Mouse (Mus musculus) heart, embryonic 11.5 days (tissue): Measurements from ENCODE around the gene Apln. TPM values are rescaled to one million over a fixed set of nuclear protein-coding genes. Genes with fewer than 3 reads are reported as not detected.

Experiments used
- ATAC-seq: fragments of 200-750 bp; cut with Nextera tagmentation; replicated peaks from 2 replicates; pipeline ENCODE4 v1.8.0; 2017; ENCODE audit warnings: moderate library complexity; ENCODE audit not compliant: insufficient number of reproducible peaks, low FRiP score, low TSS enrichment
- H3K27ac ChIP-seq: fragments of 300-500 bp; sonication (generic); 2 replicates; pipeline ENCODE4 v1.5.1; 2014; ENCODE audit warnings: mild to moderate bottlenecking, low read depth, low read length
- H3K27me3 ChIP-seq: fragments of 300-500 bp; sonication (generic); 2 replicates; pipeline ENCODE4 v1.6.1; 2014; ENCODE audit warnings: mild to moderate bottlenecking, low read length, mixed read lengths; ENCODE audit not compliant: control insufficient read depth, insufficient read depth
- H3K36me3 ChIP-seq: fragments of 300-500 bp; sonication (generic); 2 replicates; pipeline ENCODE4 v1.6.1; 2014; ENCODE audit warnings: mild to moderate bottlenecking, low read length, moderate library complexity, mixed read lengths; ENCODE audit not compliant: control insufficient read depth, insufficient read depth
- H3K4me1 ChIP-seq: fragments of 300-500 bp; sonication (generic); 2 replicates; pipeline ENCODE4 v1.6.1; 2014; ENCODE audit warnings: low read length; ENCODE audit not compliant: control insufficient read depth, insufficient read depth
- H3K4me2 ChIP-seq: fragments of 300-500 bp; sonication (generic); 2 replicates; pipeline ENCODE4 v1.6.1; 2014; ENCODE audit warnings: mild to moderate bottlenecking, moderate library complexity
- H3K4me3 ChIP-seq: fragments of 300-500 bp; sonication (generic); 2 replicates; pipeline ENCODE4 v1.5.1; 2014; ENCODE audit warnings: low read depth, low read length
- H3K9ac ChIP-seq: fragments of 300-500 bp; sonication (generic); 2 replicates; pipeline ENCODE4 v1.6.1; 2014; ENCODE audit warnings: mild to moderate bottlenecking, low read depth, low read length, moderate library complexity
- H3K9me3 ChIP-seq: fragments of 300-500 bp; sonication (generic); replicated peaks from 2 replicates; pipeline ENCODE4 v1.6.1; 2016; ENCODE audit warnings: low read length; ENCODE audit not compliant: control insufficient read depth
- WGBS: fragments of 180-500 bp; shearing (Covaris S2); extraction: QIAGEN DNeasy Blood & Tissue Kit; methylation state at CpG from one replicate; pipeline ENCODE4 v1.1.7; 2014; ENCODE audit not compliant: insufficient replicate concordance; 5-methylcytosine and 5-hydroxymethylcytosine counted together
- polyA plus RNA-seq: library from polyadenylated mRNA; unstranded; fragments of >200 nt; fragmentation: Nextera tagmentation; extraction: Ambion mirVana; gene quantifications from 2 replicates; pipeline ENCODE4 v1.2.1, GENCODE M21; 2014

Gene Apln
- polyA plus RNA-seq, 1 experiment from 2014 or later = 0.84 TPM

- no peak overlapping the region for H3K9ac ChIP-seq
- H3K9me3 ChIP-seq = no peaks in the 10 kb centered on the region
- H3K4me3 ChIP-seq = no peak overlapping the region
- H3K36me3 ChIP-seq = no peaks in the 10 kb centered on the region
- H3K27ac ChIP-seq = no peak overlapping the region
- H3K4me1 ChIP-seq = no peaks in the 10 kb centered on the region
- peaks cover 47% of the 10 kb centered on the region for H3K27me3 ChIP-seq
- no peak overlapping the region for H3K4me2 ChIP-seq
- no peak for ATAC-seq
- 63% methylated on average over 5 of the region's 5 CpGs for WGBS
These were observed 2.8 kb downstream of the Apln start for GRCm38 (mm10) chrX:48031866-48032265.

DNA sequence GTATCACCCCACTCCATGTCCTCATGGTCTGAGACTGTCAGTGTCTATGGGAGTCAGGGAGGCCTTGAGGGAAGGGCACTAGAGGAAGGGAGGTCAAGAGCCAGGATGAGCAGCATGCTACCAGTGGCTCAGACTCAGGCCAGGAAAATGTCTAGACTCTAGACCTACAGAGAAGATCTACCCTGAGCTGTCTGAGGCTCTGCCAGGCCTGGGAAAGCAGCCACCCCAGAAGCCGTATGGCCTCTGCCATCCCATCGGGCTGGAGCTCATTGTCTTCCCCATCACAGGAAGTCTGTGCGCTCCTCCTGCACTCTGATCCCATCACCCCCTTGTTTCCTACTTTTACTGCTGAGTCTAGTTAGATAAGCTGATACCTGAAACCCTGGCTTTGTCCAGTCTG, 4.1 kb downstream of the Apln start:
- peaks cover 42% of the 10 kb centered on the region for H3K27me3 ChIP-seq
- no peaks in the 10 kb centered on the region for H3K4me1 ChIP-seq
- 74% methylated on average over 3 of the region's 3 CpGs for WGBS
- H3K4me3 ChIP-seq = no peak overlapping the region
- no peak overlapping the region for H3K4me2 ChIP-seq
- H3K9me3 ChIP-seq = no peaks in the 10 kb centered on the region
- H3K27ac ChIP-seq = no peak overlapping the region
- no peaks in the 10 kb centered on the region for H3K36me3 ChIP-seq
- ATAC-seq = no peak
- H3K9ac ChIP-seq = no peak overlapping the region

GRCm38 (mm10) chrX:48022811-48023210, 11.8 kb downstream of the Apln start:
- WGBS = 59% methylated on average over 1 of the region's 1 CpGs
- Histone ChIP-seq H3K36me3 (no peaks in the 10 kb centered on the region), H3K9me3 (no peaks in the 10 kb centered on the region), H3K4me3 (no peak overlapping the region), H3K4me2 (no peak overlapping the region), H3K27me3 (peaks cover 16% of the 10 kb centered on the region), H3K9ac (no peak overlapping the region), H3K4me1 (no peaks in the 10 kb centered on the region), H3K27ac (no peak overlapping the region)
- no peak for ATAC-seq

GRCm38 (mm10) chrX:48019940-48020339, 14.7 kb downstream of the Apln start:
- H3K9me3 ChIP-seq = no peaks in the 10 kb centered on the region

DNA sequence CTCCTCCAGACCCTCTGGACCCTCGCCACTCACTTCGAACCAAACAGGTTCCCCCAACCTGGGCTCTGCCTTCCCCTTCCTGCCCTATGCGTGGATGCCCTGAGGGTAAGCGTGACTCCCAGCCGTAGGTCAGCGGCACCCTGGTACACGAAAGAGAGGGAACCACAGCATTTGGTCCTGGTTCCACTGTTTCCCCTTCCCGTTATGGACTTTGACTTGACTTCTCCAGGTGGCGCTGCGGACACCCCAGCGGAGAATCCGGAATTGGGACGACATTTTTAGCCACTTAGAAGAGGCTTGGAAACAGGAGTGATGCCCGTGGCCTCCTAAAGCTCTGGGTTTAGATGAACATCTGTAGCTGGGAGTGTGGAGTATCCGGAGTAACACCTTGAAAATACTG, 15.3 kb downstream of the Apln start:
- Histone ChIP-seq H3K9me3 (no peaks in the 10 kb centered on the region), H3K4me2 (peak overlapping the region; percentile 11), H3K27me3 (peaks cover 15% of the 10 kb centered on the region), H3K36me3 (no peaks in the 10 kb centered on the region), H3K4me3 (no peak overlapping the region), H3K4me1 (no peaks in the 10 kb centered on the region), H3K9ac (no peak overlapping the region), H3K27ac (no peak overlapping the region)
- no peak for ATAC-seq
- 36% methylated on average over 15 of the region's 15 CpGs for WGBS

More at GRCm38 (mm10) chrX:48019940-48020339, 14.7 kb downstream of the Apln start:
- peaks cover 12% of the 10 kb centered on the region for H3K27me3 ChIP-seq
- peak overlapping the region; percentile 11 for H3K4me2 ChIP-seq
- 20% methylated on average over 5 of the region's 5 CpGs for WGBS
- H3K4me1 ChIP-seq = no peaks in the 10 kb centered on the region
- no peak overlapping the region for H3K9ac ChIP-seq
- no peak for ATAC-seq
- no peak overlapping the region for H3K4me3 ChIP-seq
- H3K36me3 ChIP-seq = no peaks in the 10 kb centered on the region
- no peak overlapping the region for H3K27ac ChIP-seq

DNA sequence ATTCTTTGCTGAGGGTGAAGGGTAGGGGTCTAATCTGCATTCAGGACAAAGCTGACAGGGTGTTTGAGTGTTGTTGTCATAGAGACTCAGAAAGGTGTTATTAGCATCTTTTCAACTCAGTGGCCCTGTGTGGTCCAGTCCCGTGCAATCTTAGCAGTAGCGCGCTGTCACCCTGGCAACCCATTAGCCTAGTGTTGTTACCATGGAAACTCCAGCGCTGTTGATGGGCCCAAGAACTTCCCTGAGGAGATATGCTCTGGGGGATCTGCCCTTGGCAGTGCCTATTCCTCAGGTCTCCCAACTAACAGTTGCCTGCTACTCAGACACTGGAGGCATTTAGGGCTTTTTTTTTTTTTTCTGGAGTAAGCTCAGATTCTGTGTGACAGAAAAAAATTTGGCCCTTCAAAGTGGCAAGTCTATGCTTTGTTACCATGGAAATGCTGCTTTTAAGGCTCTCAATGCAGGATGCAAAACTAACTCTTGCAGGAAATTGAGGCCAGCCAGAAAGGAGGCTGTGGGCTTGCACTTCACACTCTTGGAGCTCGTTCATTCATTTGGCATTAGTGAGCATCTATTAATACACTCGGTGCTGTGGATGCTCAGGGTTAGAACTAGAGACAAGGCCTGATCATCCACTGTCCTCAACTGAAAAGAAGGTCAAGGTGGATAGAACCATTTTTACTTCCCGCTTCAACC, 17.6 kb downstream of the Apln start:
- Histone ChIP-seq H3K27ac (no peak overlapping the region), H3K4me3 (no peak overlapping the region), H3K9me3 (no peaks in the 10 kb centered on the region), H3K4me2 (no peak overlapping the region), H3K27me3 (peaks cover 15% of the 10 kb centered on the region), H3K36me3 (no peaks in the 10 kb centered on the region), H3K9ac (no peak overlapping the region), H3K4me1 (no peaks in the 10 kb centered on the region)
- WGBS = 64% methylated on average over 7 of the region's 7 CpGs
- no peak for ATAC-seq

DNA sequence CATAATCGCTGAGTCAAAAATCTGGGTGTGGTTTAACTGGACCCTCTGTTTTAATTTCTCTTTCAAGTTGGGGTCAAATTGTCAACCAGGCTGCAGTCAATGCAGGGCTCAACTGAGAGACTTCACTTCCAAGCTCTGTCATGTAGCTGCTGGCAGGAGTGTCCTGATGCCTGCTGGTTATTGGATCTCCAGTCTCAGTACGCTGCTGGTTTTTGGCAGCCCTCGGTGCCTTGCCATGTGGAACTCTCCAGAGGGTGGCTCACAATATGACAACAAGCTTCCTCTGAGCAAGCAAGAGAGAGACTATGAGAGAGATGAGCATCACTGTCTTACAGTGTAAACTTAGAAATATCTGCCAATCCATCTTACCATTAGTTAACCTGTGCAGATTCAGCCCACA, 23.0 kb downstream of the Apln start:
- H3K36me3 ChIP-seq = no peaks in the 10 kb centered on the region
- WGBS = 87% methylated on average over 3 of the region's 3 CpGs

DNA sequence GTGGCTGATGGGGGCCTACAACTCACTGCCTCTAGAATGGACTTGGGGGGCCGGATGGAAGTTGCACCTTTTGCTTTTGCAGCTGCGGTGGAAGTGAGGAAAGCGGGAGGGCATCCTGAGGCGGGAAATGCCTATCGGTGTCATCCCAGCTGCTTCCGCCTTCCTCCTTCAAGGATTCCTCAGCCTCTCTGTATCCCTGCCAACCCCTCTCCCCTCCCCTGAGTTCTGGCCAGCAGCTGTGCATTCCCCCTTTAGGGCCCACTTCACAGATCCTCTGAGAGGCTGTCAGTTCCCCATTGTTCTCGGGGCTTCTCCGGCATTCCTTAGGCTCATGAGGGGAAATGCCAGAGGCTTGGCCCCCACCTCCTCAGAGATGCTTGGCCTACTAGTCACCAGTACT, 28.6 kb downstream of the Apln start:
- no peaks in the 10 kb centered on the region for H3K9me3 ChIP-seq
- no peaks in the 10 kb centered on the region for H3K36me3 ChIP-seq
- no peaks in the 10 kb centered on the region for H3K27me3 ChIP-seq
- H3K4me1 ChIP-seq = no peaks in the 10 kb centered on the region
- H3K4me2 ChIP-seq = no peak overlapping the region
- no peak for ATAC-seq
- H3K4me3 ChIP-seq = no peak overlapping the region
- H3K27ac ChIP-seq = no peak overlapping the region
- H3K9ac ChIP-seq = no peak overlapping the region
- WGBS = 46% methylated on average over 8 of the region's 8 CpGs

More for the DNA sequence above, 23.0 kb downstream of the Apln start:
- H3K4me1 ChIP-seq = no peaks in the 10 kb centered on the region
- 0 out of 2 replicates have a peak, but pooled peaks cover 3% of the 10 kb centered on the region for H3K27me3 ChIP-seq
- no peak overlapping the region for H3K9ac ChIP-seq
- H3K4me3 ChIP-seq = no peak overlapping the region
- no peak for ATAC-seq
- H3K9me3 ChIP-seq = no peaks in the 10 kb centered on the region
- no peak overlapping the region for H3K4me2 ChIP-seq
- H3K27ac ChIP-seq = no peak overlapping the region

GRCm38 (mm10) chrX:48004786-48005185, 29.9 kb downstream of the Apln start:
- no peaks in the 10 kb centered on the region for H3K4me1 ChIP-seq
- WGBS = 70% methylated on average over 1 of the region's 1 CpGs
- ATAC-seq = no peak
- H3K27ac ChIP-seq = no peak overlapping the region
- no peak overlapping the region for H3K4me2 ChIP-seq
- no peaks in the 10 kb centered on the region for H3K36me3 ChIP-seq
- no peak overlapping the region for H3K9ac ChIP-seq
- H3K27me3 ChIP-seq = no peaks in the 10 kb centered on the region
- H3K9me3 ChIP-seq = no peaks in the 10 kb centered on the region
- no peak overlapping the region for H3K4me3 ChIP-seq
